Mouse (Mus musculus) MEL (cell line): ENCODE results near the gene Sh3rf1.

Source experiments
- EP300 ChIP-seq, 2 experiments: IDR thresholded peaks; 2 replicates each; pipeline ENCODE4 v1.6.1; 2011; ENCODE audit warnings: improper control_type of control experiment in 2 of 2, low read length in 2 of 2, low read depth in 1 of 2, mild to moderate bottlenecking in 1 of 2
- ETS1 ChIP-seq: IDR thresholded peaks from 2 replicates; pipeline ENCODE4 v1.6.1; 2012; ENCODE audit warnings: low read depth, mild to moderate bottlenecking, inconsistent platforms, low read length, improper control_type of control experiment, moderate library complexity
- MXI1 ChIP-seq: IDR thresholded peaks from 2 replicates; pipeline ENCODE4 v1.6.1; 2011; ENCODE audit warnings: mild to moderate bottlenecking, low read depth, low read length, improper control_type of control experiment
- POLR2AphosphoS2 ChIP-seq: IDR thresholded peaks from 2 replicates; pipeline ENCODE4 v1.6.1; 2011; ENCODE audit warnings: low read length, improper control_type of control experiment
- USF1 ChIP-seq: IDR thresholded peaks from 2 replicates; pipeline ENCODE4 v1.6.1; 2014; ENCODE audit warnings: low read depth, mild to moderate bottlenecking, inconsistent platforms, low read length, improper control_type of control experiment, moderate library complexity

- TF ChIP-seq MXI1 (no peak), USF1 (no peak), EP300 (IDR thresholded peaks at IDR 0.05; ENCODE audit: low read depth in 1 of 2, low read length in 2 of 2) (no peak), ETS1 (no peak), POLR2AphosphoS2 (no peak)
Measured at GRCm38 (mm10) chr8:61264881-61265280, 41.2 kb downstream of the Sh3rf1 start.
